Comparison of ENCODE assay signal across 10 mouse cellular contexts in genomic region chr9:58214519-58215180, GRCm38 (mm10). TPM values are rescaled to one million over a fixed set of nuclear protein-coding genes. Genes with fewer than 3 reads are reported as not detected.
DNase-seq lines count a peak whose midpoint lies in the region; ATAC-seq and TF ChIP-seq lines count a peak whose summit lies in the region.
"Had no signal": no experiment of that assay in that cellular context is flagged by ENCODE, and none has a peak within 500 bp of the region (broad histone marks: within the 10 kb centered on the region; RNA-seq: fewer than 3 reads in every experiment).

No protein-coding gene starts in this region.

- DNase-seq in intestine, embryonic 14.5 days (ENCODE audit: low spot score), result no peak
- no peak for DNase-seq in liver, postnatal 0 days
- DNase-seq in cerebellum, adult 9-11 months, result no peak
- no peak for DNase-seq in retina, embryonic 14.5 days (ENCODE audit: low spot score)

- no peak for TF ChIP-seq POLR2A in bone marrow, adult 2 months (IDR thresholded peaks at IDR 0.05; ENCODE audit: borderline replicate concordance, control insufficient read depth, low read depth, low read length)

- H3K27ac ChIP-seq in intestine, embryonic 14.5 days (ENCODE audit: low read depth), result peak overlapping the region; percentile 47; the same call in 1 of the 2 replicates
- H3K27ac ChIP-seq in intestine, postnatal 0 days (ENCODE audit: low read depth, low read length), result no peak overlapping the region
- H3K27ac ChIP-seq in bone marrow, adult 2 months (ENCODE audit: control insufficient read depth, insufficient read depth, low read depth, low read length, poor library complexity), result peak overlapping the region; percentile 23
- H3K27ac ChIP-seq in kidney, embryonic 14.5 days (ENCODE audit: low read depth, low read length), result peak overlapping the region; percentile 71; the same call in 1 of the 2 replicates
- H3K27ac ChIP-seq in liver, postnatal 0 days (ENCODE audit: low read depth), result peak overlapping the region; percentile 41; the same call in 1 of the 2 replicates
- H3K27ac ChIP-seq: layer of hippocampus, adult 2 months had no signal

- H3K9me3 ChIP-seq in intestine, embryonic 14.5 days (ENCODE audit: control insufficient read depth, low read length), result no peaks in the 10 kb centered on the region
- no peaks in the 10 kb centered on the region for H3K9me3 ChIP-seq in intestine, postnatal 0 days (ENCODE audit: control insufficient read depth)
- no peaks in the 10 kb centered on the region for H3K9me3 ChIP-seq in kidney, embryonic 14.5 days (ENCODE audit: control insufficient read depth, low read length)
- H3K9me3 ChIP-seq in liver, postnatal 0 days (ENCODE audit: low read length), result no peaks in the 10 kb centered on the region
- H3K9me3 ChIP-seq: midbrain, embryonic 13.5 days had no signal

- no peak overlapping the region for H3K4me2 ChIP-seq in intestine, embryonic 14.5 days (ENCODE audit: low read length)
- no peak overlapping the region for H3K4me2 ChIP-seq in intestine, postnatal 0 days (replicated peaks; ENCODE audit: low read depth)
- no peak overlapping the region for H3K4me2 ChIP-seq in kidney, embryonic 14.5 days (replicated peaks; ENCODE audit: low read depth, low read length)
- H3K4me2 ChIP-seq in liver, postnatal 0 days (ENCODE audit: low read depth, low read length), result peak overlapping the region; percentile 58; the same call in 1 of the 2 replicates
- H3K4me2 ChIP-seq: midbrain, embryonic 13.5 days had no signal

- no peak for TF ChIP-seq CTCF in intestine, postnatal 0 days (IDR thresholded peaks at IDR 0.05; ENCODE audit: low read depth)
- TF ChIP-seq CTCF in bone marrow, adult 2 months (IDR thresholded peaks at IDR 0.05; ENCODE audit: control insufficient read depth, insufficient read depth, low read length), result no peak
- no peak for TF ChIP-seq CTCF in liver, postnatal 0 days (IDR thresholded peaks at IDR 0.05; ENCODE audit: low read depth)

- peaks cover 19% of the 10 kb centered on the region for H3K4me1 ChIP-seq in intestine, embryonic 14.5 days (replicated peaks; ENCODE audit: control insufficient read depth, insufficient read depth, low read length)
- 0 out of 2 replicates have a peak, but pooled peaks cover 2% of the 10 kb centered on the region for H3K4me1 ChIP-seq in intestine, postnatal 0 days (replicated peaks; ENCODE audit: control insufficient read depth, insufficient read depth, low read length)
- H3K4me1 ChIP-seq in bone marrow, adult 2 months (ENCODE audit: control insufficient read depth, insufficient read depth, low read length), result peaks cover 2% of the 10 kb centered on the region; the same call in 1 of the 2 replicates
- peaks cover 19% of the 10 kb centered on the region for H3K4me1 ChIP-seq in kidney, embryonic 14.5 days (ENCODE audit: control insufficient read depth, insufficient read depth, low read length)
- H3K4me1 ChIP-seq in liver, postnatal 0 days (ENCODE audit: insufficient read depth), result peaks cover 21% of the 10 kb centered on the region

- H3K4me3 ChIP-seq in intestine, embryonic 14.5 days (ENCODE audit: low read depth, low read length), result no peak overlapping the region
- no peak overlapping the region for H3K4me3 ChIP-seq in intestine, postnatal 0 days (ENCODE audit: low read depth, low read length)
- H3K4me3 ChIP-seq in bone marrow, adult 2 months (replicated peaks; ENCODE audit: control insufficient read depth, low read depth, low read length), result no peak overlapping the region
- no peak overlapping the region for H3K4me3 ChIP-seq in kidney, embryonic 14.5 days (ENCODE audit: low read length)
- no peak overlapping the region for H3K4me3 ChIP-seq in liver, postnatal 0 days (ENCODE audit: low read depth, low read length)
- H3K4me3 ChIP-seq: layer of hippocampus, adult 2 months; midbrain, embryonic 13.5 days had no signal

- WGBS in intestine, embryonic 14.5 days, result 40% methylated on average over 8 of the region's 8 CpGs
- 46% methylated on average over 8 of the region's 8 CpGs for WGBS in intestine, postnatal 0 days
- 42% methylated on average over 8 of the region's 8 CpGs for WGBS in bone marrow, adult 2 months
- 42% methylated on average over 8 of the region's 8 CpGs for WGBS in kidney, embryonic 14.5 days
- 44% methylated on average over 8 of the region's 8 CpGs for WGBS in liver, postnatal 0 days (ENCODE audit: insufficient replicate concordance)

- H3K36me3 ChIP-seq in intestine, embryonic 14.5 days (ENCODE audit: control insufficient read depth, insufficient read depth, low read length), result peaks cover 3% of the 10 kb centered on the region
- H3K36me3 ChIP-seq in intestine, postnatal 0 days (ENCODE audit: control insufficient read depth, insufficient read depth), result peaks cover 7% of the 10 kb centered on the region; the same call in 1 of the 2 replicates
- no peaks in the 10 kb centered on the region for H3K36me3 ChIP-seq in kidney, embryonic 14.5 days (ENCODE audit: control insufficient read depth, insufficient read depth, low read length)
- H3K36me3 ChIP-seq in liver, postnatal 0 days (replicated peaks; ENCODE audit: insufficient read depth, low read length), result peaks cover 10% of the 10 kb centered on the region
- H3K36me3 ChIP-seq: midbrain, embryonic 13.5 days had no signal

- no peaks in the 10 kb centered on the region for H3K27me3 ChIP-seq in intestine, embryonic 14.5 days (replicated peaks; ENCODE audit: control insufficient read depth, insufficient read depth, low read length)
- no peaks in the 10 kb centered on the region for H3K27me3 ChIP-seq in intestine, postnatal 0 days (replicated peaks; ENCODE audit: control insufficient read depth, insufficient read depth, low read length)
- H3K27me3 ChIP-seq in kidney, embryonic 14.5 days (ENCODE audit: control insufficient read depth, insufficient read depth, low read length), result no peaks in the 10 kb centered on the region
- H3K27me3 ChIP-seq in liver, postnatal 0 days (ENCODE audit: insufficient read depth, low read length), result no peaks in the 10 kb centered on the region
- H3K27me3 ChIP-seq: midbrain, embryonic 13.5 days had no signal

- H3K9ac ChIP-seq in intestine, embryonic 14.5 days (ENCODE audit: low read length), result no peak overlapping the region
- H3K9ac ChIP-seq in intestine, postnatal 0 days (ENCODE audit: low read depth, low read length), result no peak overlapping the region
- H3K9ac ChIP-seq in kidney, embryonic 14.5 days (ENCODE audit: low read depth, low read length), result no peak overlapping the region
- no peak overlapping the region for H3K9ac ChIP-seq in liver, postnatal 0 days (replicated peaks)
- H3K9ac ChIP-seq: midbrain, embryonic 13.5 days had no signal

- no peak for TF ChIP-seq EP300 in liver, postnatal 0 days (IDR thresholded peaks at IDR 0.05; ENCODE audit: low read depth)

- ATAC-seq in intestine, embryonic 14.5 days (replicated peaks; ENCODE audit: low FRiP score, low TSS enrichment, low read depth), result no peak
- no peak for ATAC-seq in intestine, postnatal 0 days
- ATAC-seq in kidney, embryonic 14.5 days (ENCODE audit: low FRiP score, low TSS enrichment), result 0 out of 2 replicates have a peak, but pooled peaks have one; percentile 30
- peak; percentile 39; the same call in 1 of the 2 replicates for ATAC-seq in liver, postnatal 0 days
- no peak for ATAC-seq in activated CD4-positive, CD25-positive, alpha-beta regulatory T cell, adult 4 months

RNA-seq across cellular contexts. Expression of gene Islr2, which starts 10.5 kb away (rescaled TPM):
- polyA plus RNA-seq in intestine, embryonic 14.5 days (2014; fragmentation: Nextera tagmentation; extraction: Ambion mirVana), result 1.7 and 1.8 TPM in 2 replicates
- polyA plus RNA-seq in intestine, postnatal 0 days (2015; fragmentation: Nextera tagmentation; extraction: Ambion mirVana), result 0.27 and 0.35 TPM in 2 replicates
- polyA plus RNA-seq in bone marrow, adult 2 months (2011; ENCODE audit: insufficient read depth, insufficient read length, low replicate concordance, missing spikeins), result 0.49 TPM in 1 of 2 replicates, not detected in the other
- 0.12 and 0.23 TPM in 2 replicates for polyA plus RNA-seq in kidney, embryonic 14.5 days (2014; fragmentation: Nextera tagmentation; extraction: Ambion mirVana)
- polyA plus RNA-seq in liver, postnatal 0 days (2015; fragmentation: Nextera tagmentation; extraction: Ambion mirVana), result not detected in 2 replicates
- not detected for polyA plus RNA-seq in activated CD4-positive, CD25-positive, alpha-beta regulatory T cell, adult 4 months (2017; shearing (Covaris generic))

RNA-seq across cellular contexts. Expression of gene Islr, which starts 10.5 kb away (rescaled TPM):
- 65.5 and 71.3 TPM in 2 replicates for polyA plus RNA-seq in intestine, embryonic 14.5 days (2014; fragmentation: Nextera tagmentation; extraction: Ambion mirVana)
- polyA plus RNA-seq in intestine, postnatal 0 days (2015; fragmentation: Nextera tagmentation; extraction: Ambion mirVana), result 26.9 and 29.6 TPM in 2 replicates
- polyA plus RNA-seq in bone marrow, adult 2 months (2011; ENCODE audit: insufficient read depth, insufficient read length, low replicate concordance, missing spikeins), result 4.2 and 6.3 TPM in 2 replicates
- 47.4 and 48.6 TPM in 2 replicates for polyA plus RNA-seq in kidney, embryonic 14.5 days (2014; fragmentation: Nextera tagmentation; extraction: Ambion mirVana)
- polyA plus RNA-seq in liver, postnatal 0 days (2015; fragmentation: Nextera tagmentation; extraction: Ambion mirVana), result 2.9 and 3.0 TPM in 2 replicates
- under 1 TPM in 1 of 2 experiments, not detected in 1; 0.32 TPM for polyA plus RNA-seq in activated CD4-positive, CD25-positive, alpha-beta regulatory T cell, adult 4 months (2017; shearing (Covaris generic))

RNA-seq across cellular contexts. Expression of gene Pml, which starts 34.9 kb away (rescaled TPM):
- polyA plus RNA-seq in intestine, embryonic 14.5 days (2014; fragmentation: Nextera tagmentation; extraction: Ambion mirVana), result 16.9 and 17.7 TPM in 2 replicates
- 5.3 and 7.1 TPM in 2 replicates for polyA plus RNA-seq in intestine, postnatal 0 days (2015; fragmentation: Nextera tagmentation; extraction: Ambion mirVana)
- 48.3 and 92.4 TPM in 2 replicates for polyA plus RNA-seq in bone marrow, adult 2 months (2011; ENCODE audit: insufficient read depth, insufficient read length, low replicate concordance, missing spikeins)
- 13.5 and 25.0 TPM in 2 replicates for polyA plus RNA-seq in kidney, embryonic 14.5 days (2014; fragmentation: Nextera tagmentation; extraction: Ambion mirVana)
- polyA plus RNA-seq in liver, postnatal 0 days (2015; fragmentation: Nextera tagmentation; extraction: Ambion mirVana), result 8.4 and 8.5 TPM in 2 replicates
- 10 to 100 TPM; 33.7 to 49.3 TPM for polyA plus RNA-seq in activated CD4-positive, CD25-positive, alpha-beta regulatory T cell, adult 4 months (2017; shearing (Covaris generic))

RNA-seq across cellular contexts. Expression of gene Stoml1, which starts 38.3 kb away (rescaled TPM):
- polyA plus RNA-seq in intestine, embryonic 14.5 days (2014; fragmentation: Nextera tagmentation; extraction: Ambion mirVana), result 21.3 and 22.9 TPM in 2 replicates
- 15.0 and 15.9 TPM in 2 replicates for polyA plus RNA-seq in intestine, postnatal 0 days (2015; fragmentation: Nextera tagmentation; extraction: Ambion mirVana)
- 14.4 and 24.5 TPM in 2 replicates for polyA plus RNA-seq in bone marrow, adult 2 months (2011; ENCODE audit: insufficient read depth, insufficient read length, low replicate concordance, missing spikeins)
- 22.3 and 29.8 TPM in 2 replicates for polyA plus RNA-seq in kidney, embryonic 14.5 days (2014; fragmentation: Nextera tagmentation; extraction: Ambion mirVana)
- 5.6 and 6.7 TPM in 2 replicates for polyA plus RNA-seq in liver, postnatal 0 days (2015; fragmentation: Nextera tagmentation; extraction: Ambion mirVana)
- 10 to 100 TPM; 21.1 to 23.9 TPM for polyA plus RNA-seq in activated CD4-positive, CD25-positive, alpha-beta regulatory T cell, adult 4 months (2017; shearing (Covaris generic))

Comparison
In these comparisons a context has a peak if more than half of its experiments do, and no peak if none do; other contexts are left out.
1. ATAC-seq: peak in kidney, embryonic 14.5 days (single experiment) and liver, postnatal 0 days (single experiment); none in intestine, embryonic 14.5 days (single experiment), intestine, postnatal 0 days (single experiment) and activated CD4-positive, CD25-positive, alpha-beta regulatory T cell, adult 4 months (single experiment).